Mouse (Mus musculus) hindbrain, embryonic 15.5 days (tissue): ENCODE measurements around the gene Scn3b. TPM values are rescaled to one million over a fixed set of nuclear protein-coding genes. Genes with fewer than 3 reads are reported as not detected.

Experiments
- ATAC-seq: fragments of 200-750 bp; cut with Nextera tagmentation; 2 replicates; pipeline ENCODE4 v1.8.0; 2017; ENCODE audit warnings: low read depth, moderate number of reproducible peaks, moderate TSS enrichment; ENCODE audit not compliant: low FRiP score
- H3K27ac ChIP-seq: fragments of 300-500 bp; sonication (generic); replicated peaks from 2 replicates; pipeline ENCODE4 v1.5.1; 2015; ENCODE audit warnings: mild to moderate bottlenecking, inconsistent platforms
- H3K27me3 ChIP-seq: fragments of 300-500 bp; sonication (generic); 2 replicates; pipeline ENCODE4 v1.6.1; 2015; ENCODE audit warnings: control low read depth, inconsistent platforms
- H3K36me3 ChIP-seq: fragments of 300-500 bp; sonication (generic); 2 replicates; pipeline ENCODE4 v1.6.1; 2015; ENCODE audit warnings: control low read depth, inconsistent platforms
- H3K4me1 ChIP-seq: fragments of 300-500 bp; sonication (generic); replicated peaks from 2 replicates; pipeline ENCODE4 v1.6.1; 2015; ENCODE audit warnings: control low read depth, inconsistent platforms
- H3K4me2 ChIP-seq: fragments of 300-500 bp; sonication (generic); 2 replicates; pipeline ENCODE4 v1.6.1; 2015; ENCODE audit warnings: moderate library complexity, mild to moderate bottlenecking, inconsistent platforms
- H3K4me3 ChIP-seq: fragments of 300-500 bp; sonication (generic); 2 replicates; pipeline ENCODE4 v1.5.1; 2015; ENCODE audit warnings: mild to moderate bottlenecking, inconsistent platforms
- H3K9ac ChIP-seq: fragments of 300-500 bp; sonication (generic); 2 replicates; pipeline ENCODE4 v1.6.1; 2015; ENCODE audit warnings: inconsistent platforms
- H3K9me3 ChIP-seq: fragments of 300-500 bp; sonication (generic); 2 replicates; pipeline ENCODE4 v1.6.1; 2016; ENCODE audit warnings: control low read depth, inconsistent platforms
- WGBS: fragments of 180-500 bp; shearing (Covaris S2); methylation state at CpG from one replicate; pipeline ENCODE4 v1.1.7; 2015; 5-methylcytosine and 5-hydroxymethylcytosine counted together
- polyA plus RNA-seq: library from polyadenylated mRNA; unstranded; fragments of >200 nt; fragmentation: Nextera tagmentation; extraction: Ambion mirVana; gene quantifications from 2 replicates; pipeline ENCODE4 v1.2.1, GENCODE M21; 2015

Scn3b gene
- polyA plus RNA-seq, 1 experiment from 2014 or later: 151 TPM

GRCm38 (mm10) chr9:40320879-40321667 lies 52.1 kb downstream of the Scn3b start:
- no peaks in the 10 kb centered on the region for H3K9me3 ChIP-seq
- peaks cover 21% of the 10 kb centered on the region for H3K36me3 ChIP-seq
- H3K4me3 ChIP-seq: no peak overlapping the region
- H3K27me3 ChIP-seq: no peaks in the 10 kb centered on the region
- peak; percentile 49 for ATAC-seq
- WGBS: 55% methylated on average over 12 of the region's 12 CpGs
- no peak overlapping the region for H3K9ac ChIP-seq
- no peak overlapping the region for H3K4me2 ChIP-seq
- H3K27ac ChIP-seq: no peak overlapping the region
- no peaks in the 10 kb centered on the region for H3K4me1 ChIP-seq

GRCm38 (mm10) chr9:40321668-40322003 lies 52.6 kb downstream of the Scn3b start:
- Histone ChIP-seq H3K36me3 (peaks cover 21% of the 10 kb centered on the region), H3K27me3 (no peaks in the 10 kb centered on the region), H3K4me2 (no peak overlapping the region), H3K4me1 (no peaks in the 10 kb centered on the region), H3K9me3 (no peaks in the 10 kb centered on the region), H3K9ac (no peak overlapping the region), H3K27ac (no peak overlapping the region), H3K4me3 (no peak overlapping the region)
- WGBS: 70% methylated on average over 3 of the region's 3 CpGs
- no peak for ATAC-seq

GRCm38 (mm10) chr9:40322372-40322771 lies 53.4 kb downstream of the Scn3b start:
- ATAC-seq: no peak
- H3K4me3 ChIP-seq: no peak overlapping the region

DNA sequence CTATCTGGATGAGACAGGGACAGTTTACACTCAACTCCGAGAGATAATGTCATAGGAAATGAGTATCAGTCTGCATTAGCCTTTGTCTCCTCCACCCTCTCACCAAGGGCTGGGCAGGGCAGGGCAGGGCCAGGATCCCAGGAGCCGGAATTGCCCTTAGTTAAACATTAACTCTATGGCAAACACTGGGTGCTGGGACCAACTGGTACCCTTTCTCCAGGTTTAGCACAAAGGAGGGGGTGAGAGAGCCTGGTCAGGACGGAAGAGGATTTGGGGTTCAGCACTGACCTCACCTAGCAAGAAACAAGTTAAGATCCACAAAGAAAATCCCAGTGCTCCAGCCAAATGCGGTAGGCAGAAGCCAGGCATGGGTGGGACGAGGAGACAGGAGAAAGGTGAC lies 54.2 kb downstream of the Scn3b start:
- H3K36me3 ChIP-seq: peaks cover 18% of the 10 kb centered on the region
- H3K9me3 ChIP-seq: no peaks in the 10 kb centered on the region
- ATAC-seq: no peak
- no peak overlapping the region for H3K9ac ChIP-seq
- no peak overlapping the region for H3K27ac ChIP-seq
- H3K4me2 ChIP-seq: no peak overlapping the region
- H3K4me1 ChIP-seq: no peaks in the 10 kb centered on the region
- H3K27me3 ChIP-seq: no peaks in the 10 kb centered on the region
- WGBS: 78% methylated on average over 5 of the region's 5 CpGs
- no peak overlapping the region for H3K4me3 ChIP-seq

More at GRCm38 (mm10) chr9:40322372-40322771, 53.4 kb downstream of the Scn3b start:
- H3K27me3 ChIP-seq: no peaks in the 10 kb centered on the region
- H3K4me2 ChIP-seq: no peak overlapping the region
- no peak overlapping the region for H3K9ac ChIP-seq
- WGBS: 92% methylated on average over 3 of the region's 3 CpGs
- no peaks in the 10 kb centered on the region for H3K9me3 ChIP-seq
- H3K4me1 ChIP-seq: no peaks in the 10 kb centered on the region
- no peak overlapping the region for H3K27ac ChIP-seq
- H3K36me3 ChIP-seq: peaks cover 18% of the 10 kb centered on the region

DNA sequence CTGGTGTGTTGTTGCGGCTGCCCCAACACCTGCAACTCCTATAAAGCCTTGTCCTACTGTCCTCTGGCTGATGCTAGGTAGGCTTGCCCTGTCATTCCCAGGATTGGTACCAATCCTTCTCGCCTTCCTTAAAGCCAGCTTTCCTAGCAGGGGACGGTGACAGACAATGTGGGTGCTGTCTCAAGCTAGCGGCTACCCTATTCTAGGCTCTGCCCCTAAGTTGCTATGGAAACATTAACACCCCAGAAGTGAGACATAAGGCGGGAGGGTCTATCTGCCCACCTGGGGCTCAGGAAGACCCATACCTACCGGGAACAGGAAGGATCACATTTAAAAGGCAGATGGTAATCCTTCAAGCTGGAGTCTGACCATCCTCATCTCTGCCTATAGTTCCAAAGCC lies 54.8 kb downstream of the Scn3b start:
- H3K4me2 ChIP-seq: no peak overlapping the region
- H3K36me3 ChIP-seq: peaks cover 18% of the 10 kb centered on the region
- no peak overlapping the region for H3K4me3 ChIP-seq
- no peaks in the 10 kb centered on the region for H3K27me3 ChIP-seq
- 87% methylated on average over 6 of the region's 6 CpGs for WGBS
- no peak overlapping the region for H3K27ac ChIP-seq
- no peaks in the 10 kb centered on the region for H3K9me3 ChIP-seq
- no peak overlapping the region for H3K9ac ChIP-seq
- H3K4me1 ChIP-seq: no peaks in the 10 kb centered on the region
- ATAC-seq: no peak

- no peak overlapping the region for H3K27ac ChIP-seq
- no peak overlapping the region for H3K4me2 ChIP-seq
- no peaks in the 10 kb centered on the region for H3K27me3 ChIP-seq
- peaks cover 18% of the 10 kb centered on the region for H3K36me3 ChIP-seq
- ATAC-seq: no peak
- no peaks in the 10 kb centered on the region for H3K4me1 ChIP-seq
- no peak overlapping the region for H3K4me3 ChIP-seq
- H3K9me3 ChIP-seq: no peaks in the 10 kb centered on the region
- WGBS: 95% methylated on average over 4 of the region's 4 CpGs
- H3K9ac ChIP-seq: no peak overlapping the region
These were observed 55.3 kb downstream of the Scn3b start for GRCm38 (mm10) chr9:40324232-40324792.

- no peaks in the 10 kb centered on the region for H3K9me3 ChIP-seq
- ATAC-seq: no peak
- H3K4me3 ChIP-seq: no peak overlapping the region
- no peaks in the 10 kb centered on the region for H3K27me3 ChIP-seq
- no peak overlapping the region for H3K4me2 ChIP-seq
- 90% methylated on average over 6 of the region's 6 CpGs for WGBS
- H3K4me1 ChIP-seq: no peaks in the 10 kb centered on the region
- peaks cover 23% of the 10 kb centered on the region for H3K36me3 ChIP-seq
- no peak overlapping the region for H3K27ac ChIP-seq
- no peak overlapping the region for H3K9ac ChIP-seq
These were observed 55.8 kb downstream of the Scn3b start for GRCm38 (mm10) chr9:40324826-40325225.

DNA sequence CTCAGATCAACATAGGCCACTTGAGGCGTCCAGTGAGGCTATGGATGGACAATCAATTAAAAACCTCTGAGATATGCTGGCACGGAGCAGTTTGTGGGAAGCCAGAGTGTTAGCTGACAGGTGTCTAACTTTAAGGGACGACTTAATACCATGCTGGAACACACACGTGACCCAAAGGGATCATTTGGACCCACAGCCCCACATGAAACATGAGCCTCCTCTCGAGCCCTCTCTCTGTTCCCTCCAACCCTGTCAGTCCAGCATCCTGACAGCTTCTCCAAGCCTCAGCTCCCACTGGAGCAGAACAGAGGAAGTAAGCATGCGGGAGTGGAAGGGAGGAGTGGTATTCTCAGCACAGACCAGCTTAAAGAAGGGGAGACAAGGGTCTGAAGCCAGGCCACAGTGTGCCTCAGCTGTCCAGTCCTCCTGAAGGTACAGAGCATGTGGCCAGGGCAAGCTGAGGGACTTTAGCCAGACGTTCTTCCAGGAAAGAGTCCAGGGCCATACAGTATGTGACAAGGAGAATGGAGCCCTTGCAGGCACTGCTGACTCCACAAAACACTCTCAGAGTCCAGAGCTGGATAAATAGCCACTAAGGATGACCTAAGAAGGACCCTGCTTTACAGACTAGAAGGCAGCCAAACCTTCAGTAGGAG lies 57.4 kb downstream of the Scn3b start:
- peaks cover 27% of the 10 kb centered on the region for H3K36me3 ChIP-seq
- H3K27ac ChIP-seq: no peak overlapping the region
- no peaks in the 10 kb centered on the region for H3K27me3 ChIP-seq
- 72% methylated on average over 7 of the region's 7 CpGs for WGBS
- H3K4me1 ChIP-seq: 0 out of 2 replicates have a peak, but pooled peaks cover 4% of the 10 kb centered on the region
- H3K9me3 ChIP-seq: no peaks in the 10 kb centered on the region
- no peak overlapping the region for H3K4me3 ChIP-seq
- no peak overlapping the region for H3K9ac ChIP-seq
- H3K4me2 ChIP-seq: no peak overlapping the region
- ATAC-seq: no peak

- ATAC-seq: peak; percentile 87
- WGBS: 57% methylated on average over 19 of the region's 19 CpGs
- Histone ChIP-seq H3K27ac (no peak overlapping the region), H3K4me3 (no peak overlapping the region), H3K36me3 (peaks cover 28% of the 10 kb centered on the region), H3K4me2 (no peak overlapping the region), H3K27me3 (no peaks in the 10 kb centered on the region), H3K9me3 (no peaks in the 10 kb centered on the region), H3K9ac (no peak overlapping the region), H3K4me1 (0 out of 2 replicates have a peak, but pooled peaks cover 6% of the 10 kb centered on the region)
These were observed 61.8 kb downstream of the Scn3b start for GRCm38 (mm10) chr9:40330609-40331382.

GRCm38 (mm10) chr9:40331411-40332286 lies 62.6 kb downstream of the Scn3b start:
- no peak overlapping the region for H3K9ac ChIP-seq
- no peak overlapping the region for H3K4me3 ChIP-seq
- no peaks in the 10 kb centered on the region for H3K27me3 ChIP-seq
- ATAC-seq: no peak
- H3K4me2 ChIP-seq: no peak overlapping the region
- no peaks in the 10 kb centered on the region for H3K9me3 ChIP-seq
- H3K36me3 ChIP-seq: peaks cover 21% of the 10 kb centered on the region
- no peak overlapping the region for H3K27ac ChIP-seq
- peaks cover 14% of the 10 kb centered on the region for H3K4me1 ChIP-seq
- WGBS: 87% methylated on average over 15 of the region's 15 CpGs

GRCm38 (mm10) chr9:40332326-40332725 lies 63.3 kb downstream of the Scn3b start:
- Histone ChIP-seq H3K4me3 (no peak overlapping the region), H3K27me3 (no peaks in the 10 kb centered on the region), H3K4me2 (no peak overlapping the region), H3K27ac (no peak overlapping the region), H3K36me3 (peaks cover 18% of the 10 kb centered on the region), H3K4me1 (peaks cover 21% of the 10 kb centered on the region), H3K9me3 (no peaks in the 10 kb centered on the region), H3K9ac (no peak overlapping the region)
- 71% methylated on average over 4 of the region's 4 CpGs for WGBS
- ATAC-seq: no peak
